Mouse (Mus musculus): ENCODE measurements around the gene S1pr1.

DNA sequence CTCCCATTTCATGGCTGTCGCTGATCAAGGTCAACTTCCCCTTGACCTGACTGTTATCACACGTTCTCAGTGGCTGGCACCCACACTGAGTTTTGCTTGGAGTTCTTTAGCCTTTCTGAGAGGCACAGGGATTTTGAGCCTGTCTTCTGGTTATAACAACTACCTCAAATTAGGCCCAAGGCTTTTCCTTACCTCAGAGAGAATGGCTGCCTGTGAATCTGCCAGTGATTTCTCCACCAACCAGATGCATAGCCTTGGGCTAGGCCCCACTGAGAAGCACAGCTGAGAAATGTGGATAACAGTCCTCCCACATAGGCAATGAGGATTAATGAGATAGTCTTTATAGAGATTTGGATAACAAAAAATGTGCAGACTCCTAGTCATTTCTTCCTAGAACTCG, 50.4 kb downstream of the S1pr1 start:
- TF ChIP-seq GATA1 (IDR thresholded peaks at IDR 0.05; ENCODE audit: borderline replicate concordance, low read length), result no peak
- no peak for TF ChIP-seq FLI1 (IDR thresholded peaks at IDR 0.05; ENCODE audit: low read length)
